Mouse (Mus musculus) CD4-positive helper T cell, adult 2 months (primary cell): ENCODE results near the gene Ldlrad3.
A peak's percentile ranks its signal among the peaks of the same experiment; 100 is the strongest.

Experiments
- DNase-seq: peaks from one replicate; pipeline ENCODE4 v3.0.0-alpha.2; 2012; ENCODE audit warnings: low read depth, missing footprints, low spot score

Gene Ldlrad3

GRCm38 (mm10) chr2:102185951-102186561 is at the start of gene Ldlrad3:
Gene Ldlrad3 (minus strand): TSS chr2:102186385.
- DNase-seq: peak; percentile 66

DNA sequence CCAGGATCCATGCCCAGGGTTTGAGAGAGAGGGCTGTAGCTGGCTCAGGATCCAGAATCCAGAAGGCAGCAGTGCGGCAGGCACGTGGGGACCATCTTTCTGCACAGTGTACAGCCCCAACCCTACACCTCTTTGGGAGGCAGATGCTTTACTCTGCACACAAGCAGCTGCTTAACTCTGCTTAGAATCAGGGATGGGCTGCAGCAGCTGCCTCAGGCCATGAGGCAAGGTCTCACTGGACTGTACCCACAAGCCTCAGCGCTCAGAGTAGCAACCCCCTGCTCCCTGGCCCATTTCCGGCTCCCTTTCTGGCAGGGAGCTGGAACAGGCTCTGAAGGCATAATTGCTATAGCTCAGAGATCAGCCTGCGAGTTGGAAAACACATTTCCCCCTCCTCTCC is 45.3 kb upstream of the Ldlrad3 start:
- no peak for DNase-seq

GRCm38 (mm10) chr2:102229126-102229525 is 42.9 kb upstream of the Ldlrad3 start:
- DNase-seq: no peak

DNA sequence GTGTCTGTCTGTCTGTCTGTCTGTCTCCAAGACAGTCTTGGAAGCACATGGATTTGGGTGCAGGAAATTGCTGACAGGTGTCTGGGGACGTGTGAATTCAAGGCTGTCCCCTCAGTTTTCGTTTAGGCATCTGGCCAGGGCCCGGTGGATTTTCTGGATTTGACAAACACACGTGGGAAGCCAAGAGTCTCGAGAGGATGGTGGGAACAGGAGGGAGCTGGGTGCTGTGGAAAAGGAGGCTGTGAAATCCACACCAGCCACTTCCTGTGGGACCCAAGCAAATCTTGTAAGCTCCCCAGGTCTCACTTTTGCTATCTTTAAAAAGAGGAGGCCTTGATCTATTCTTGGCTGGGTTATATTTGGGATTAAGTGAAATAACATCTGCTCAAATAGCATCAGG is 42.1 kb upstream of the Ldlrad3 start:
- no peak for DNase-seq

GRCm38 (mm10) chr2:102227839-102228238 is 41.7 kb upstream of the Ldlrad3 start:
- no peak for DNase-seq

GRCm38 (mm10) chr2:102226274-102226673 is 40.1 kb upstream of the Ldlrad3 start:
- DNase-seq: no peak

DNA sequence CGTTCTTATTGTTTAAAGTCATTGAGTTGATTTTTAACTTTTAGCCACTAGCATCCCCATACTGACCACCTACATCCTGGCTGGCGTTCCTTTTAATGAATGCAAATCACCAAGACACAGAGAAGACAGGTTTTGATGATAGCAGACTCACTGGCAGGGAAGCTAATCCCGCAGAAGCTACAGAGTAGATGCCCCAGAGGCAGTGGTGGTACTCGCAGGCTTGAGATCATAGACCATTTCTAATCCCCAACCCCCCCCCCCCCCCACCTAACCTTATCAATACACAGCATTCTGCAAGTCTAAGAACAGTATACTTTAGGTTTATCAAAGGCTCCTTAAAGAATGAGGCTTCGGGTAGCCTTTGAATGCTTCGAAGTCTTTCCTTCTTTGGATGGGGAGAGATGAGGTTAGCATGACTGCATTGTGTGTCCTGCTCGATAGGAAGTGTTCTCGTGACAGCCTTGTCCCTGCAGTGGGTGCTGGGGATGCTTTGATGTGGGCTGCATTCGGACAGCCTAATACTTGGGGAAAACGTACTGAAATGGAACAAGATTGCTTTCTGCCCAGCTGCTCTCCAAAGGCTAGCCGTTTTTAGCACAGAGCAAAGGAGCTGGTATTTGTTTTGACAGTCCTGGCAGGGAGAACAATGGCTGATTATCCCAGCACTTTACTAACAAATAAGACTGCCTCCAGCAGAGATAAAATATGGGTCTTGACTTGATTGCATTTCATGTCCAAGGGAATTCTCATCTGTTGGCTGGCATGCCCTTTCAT is 37.4 kb upstream of the Ldlrad3 start:
- DNase-seq: no peak

- DNase-seq: no peak
These were observed 36.6 kb upstream of the Ldlrad3 start for GRCm38 (mm10) chr2:102222749-102223148.

GRCm38 (mm10) chr2:102216817-102217216 is 30.6 kb upstream of the Ldlrad3 start:
- no peak for DNase-seq

- DNase-seq: no peak
These were observed 25.9 kb upstream of the Ldlrad3 start for GRCm38 (mm10) chr2:102212096-102212495.

- DNase-seq: no peak
These were observed 19.7 kb upstream of the Ldlrad3 start for GRCm38 (mm10) chr2:102205672-102206399.

DNA sequence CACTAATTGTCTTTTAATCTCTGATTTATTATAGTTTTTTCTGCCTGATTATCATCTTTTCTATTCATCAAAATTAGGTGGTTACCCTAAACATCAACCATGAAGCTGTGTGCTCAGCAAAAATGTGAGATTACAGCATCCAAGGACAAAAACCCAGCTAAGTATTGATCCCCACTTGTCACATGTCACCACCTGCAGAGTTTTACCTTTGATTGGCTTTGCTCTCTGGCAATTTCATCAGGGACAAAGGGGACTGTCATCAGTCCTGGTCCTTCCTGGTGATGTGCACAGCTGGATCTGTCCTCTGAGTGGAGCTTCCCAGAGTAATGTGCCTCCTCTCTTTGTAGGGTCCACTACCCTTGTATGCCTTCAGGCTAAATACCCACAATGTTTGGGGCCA is 17.3 kb upstream of the Ldlrad3 start:
- no peak for DNase-seq

DNA sequence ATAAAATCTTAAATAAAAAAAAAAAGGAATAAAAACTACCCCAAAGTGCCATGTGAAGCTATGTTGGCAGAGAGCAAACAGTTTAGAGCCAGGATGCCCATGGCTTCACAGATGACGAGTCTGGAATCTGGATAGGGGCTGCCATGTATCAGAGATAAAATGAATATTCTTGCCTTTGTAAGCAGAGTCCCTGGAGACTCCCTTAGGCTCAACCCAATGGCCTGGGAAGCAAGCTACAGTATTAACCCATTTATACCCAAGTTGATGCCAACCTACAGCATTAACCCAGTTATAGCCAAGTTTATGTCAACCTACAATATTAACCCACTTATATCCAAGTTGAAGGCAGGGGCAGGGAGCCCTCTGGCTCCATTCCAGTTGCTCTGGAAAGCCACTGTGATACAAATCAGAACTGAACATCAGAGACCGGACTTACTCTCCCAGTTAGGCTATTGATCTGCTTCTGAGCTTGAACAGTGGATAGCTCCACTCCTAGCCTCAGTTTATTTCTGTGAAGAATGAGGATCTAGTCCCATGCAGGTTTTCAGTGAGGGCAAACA is 16.1 kb upstream of the Ldlrad3 start:
- DNase-seq: no peak

DNA sequence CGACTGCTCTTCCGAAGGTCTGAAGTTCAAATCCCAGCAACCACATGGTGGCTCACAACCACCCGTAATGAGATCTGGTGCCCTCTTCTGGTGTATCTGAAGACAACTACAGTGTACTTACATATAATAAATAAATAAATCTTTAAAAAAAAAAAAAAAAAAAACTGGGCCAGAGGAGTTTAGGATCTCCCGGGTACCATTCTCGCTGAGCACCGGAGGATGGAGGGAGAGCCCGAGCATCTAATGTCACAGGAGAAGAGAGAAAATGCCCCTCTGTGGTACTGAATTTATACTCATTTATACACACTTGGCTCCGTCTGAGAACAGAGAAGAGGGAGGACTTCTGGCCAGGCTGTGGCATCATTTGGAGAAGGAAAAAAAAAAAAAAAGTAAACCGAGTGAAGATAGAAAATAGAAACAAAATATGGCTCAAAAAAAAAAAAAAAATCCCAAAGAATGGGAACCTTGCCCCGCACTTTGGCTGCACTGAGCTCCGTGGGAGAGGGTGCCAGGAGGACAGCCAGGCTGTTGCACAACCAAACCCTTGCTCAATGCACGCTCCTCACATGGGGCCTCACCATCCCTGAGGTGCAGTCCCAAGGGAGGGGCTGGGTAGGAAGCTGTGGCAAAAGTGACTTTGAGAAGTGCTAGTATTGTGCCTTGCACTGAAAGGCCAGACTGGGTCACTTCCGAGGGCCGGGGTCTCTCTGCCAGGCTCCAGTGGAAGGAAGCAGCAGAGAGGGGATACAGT is 15.2 kb upstream of the Ldlrad3 start:
- DNase-seq: no peak

GRCm38 (mm10) chr2:102197332-102197731 is 11.1 kb upstream of the Ldlrad3 start:
- DNase-seq: no peak

GRCm38 (mm10) chr2:102196709-102197108 is 10.5 kb upstream of the Ldlrad3 start:
- no peak for DNase-seq

GRCm38 (mm10) chr2:102195494-102195893 is 9.3 kb upstream of the Ldlrad3 start:
- no peak for DNase-seq

DNA sequence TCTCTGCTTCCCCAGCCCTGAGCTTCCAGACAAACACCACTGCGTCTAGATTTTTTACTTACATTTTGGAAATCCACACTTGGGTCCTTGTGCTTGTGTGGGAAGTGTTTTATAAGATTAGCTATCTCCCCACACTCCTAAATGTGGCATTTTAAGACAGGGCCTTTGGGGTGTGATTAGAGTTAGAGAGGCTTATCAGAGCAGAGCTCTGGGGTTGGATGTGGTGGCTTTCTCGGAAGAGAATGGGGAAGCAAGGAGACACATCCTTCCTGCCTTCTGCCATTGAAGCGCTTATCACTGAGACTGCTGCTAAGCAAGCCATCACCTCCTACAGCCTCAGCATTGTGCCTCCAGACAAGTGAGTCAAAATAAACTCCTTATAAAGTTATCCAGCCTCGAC is 8.1 kb upstream of the Ldlrad3 start:
- no peak for DNase-seq

GRCm38 (mm10) chr2:102192943-102193820 is 7.0 kb upstream of the Ldlrad3 start:
- no peak for DNase-seq

DNA sequence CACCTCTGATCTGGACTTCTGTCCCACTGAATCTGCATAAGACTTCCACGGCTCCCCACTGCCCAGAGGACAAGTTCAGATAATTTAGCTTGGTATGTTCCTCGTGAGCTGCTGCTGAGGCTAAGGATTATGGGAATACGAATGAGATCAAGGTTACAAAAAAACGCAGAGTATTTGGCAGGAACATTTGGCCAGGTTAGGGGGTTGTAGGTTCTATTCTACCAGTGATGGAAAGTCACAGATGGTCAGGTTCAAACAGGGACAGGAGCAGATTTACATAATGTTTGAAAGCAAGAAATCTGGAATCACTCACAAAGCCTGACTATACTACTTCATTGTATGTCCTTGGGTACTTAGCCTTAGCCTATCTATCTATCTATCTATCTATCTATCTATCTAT is 5.6 kb upstream of the Ldlrad3 start:
- DNase-seq: no peak

DNA sequence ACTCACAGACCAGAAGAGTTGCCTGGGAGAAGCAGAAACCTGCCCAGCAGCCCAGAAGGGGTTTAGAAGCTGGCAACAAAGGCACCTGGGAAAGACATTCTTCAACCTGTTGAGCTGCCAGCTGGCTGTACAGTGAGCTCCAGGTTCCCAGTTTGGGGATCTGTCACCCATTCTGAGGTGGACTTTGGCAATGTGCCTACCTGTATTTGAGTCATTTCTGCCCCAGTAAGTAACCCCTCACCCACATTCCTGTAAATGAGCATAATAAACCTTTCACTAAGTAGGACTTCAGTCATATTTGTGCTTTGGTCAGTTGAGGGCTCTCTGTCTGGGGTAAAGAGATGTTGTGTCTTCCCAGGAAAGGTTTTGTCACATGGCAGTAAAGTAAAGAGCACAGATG is 4.8 kb upstream of the Ldlrad3 start:
- DNase-seq: no peak
